Mouse (Mus musculus): Measurements from ENCODE around the gene Cdkal1.

DNA sequence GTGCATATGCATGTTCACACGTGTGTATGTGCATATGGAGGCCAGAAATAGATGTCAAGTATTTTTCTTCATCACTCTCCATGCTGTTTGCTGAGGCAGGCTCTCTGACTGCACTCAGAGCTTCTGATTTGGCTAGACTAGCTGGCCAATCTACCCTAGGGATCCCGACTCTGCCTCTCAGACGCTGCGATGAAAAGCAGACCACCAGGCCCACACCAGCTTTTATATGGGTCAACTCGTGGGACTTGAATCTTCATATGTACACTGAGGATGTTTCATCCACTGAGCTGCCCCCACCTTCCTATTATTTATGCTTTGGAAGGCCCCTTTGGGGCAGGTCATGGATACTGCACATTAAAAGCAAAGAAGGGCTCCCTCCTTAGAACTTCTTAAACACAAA lies 652.0 kb downstream of the Cdkal1 start:
- no peak for TF ChIP-seq FLI1 (IDR thresholded peaks at IDR 0.05; ENCODE audit: low read length)
- no peak for TF ChIP-seq GATA1 (IDR thresholded peaks at IDR 0.05; ENCODE audit: borderline replicate concordance, low read length)

Measured in megakaryocyte, embryonic 14.5 days (primary cell).